Mouse (Mus musculus) cerebellum, postnatal 25 days (tissue): ENCODE data around the gene Palm3.
"Not testable (repeated sequence)": the region's sequence is repeated elsewhere in the genome, so short reads cannot be mapped to it uniquely, and the experiment has no call there.

Source experiments
- DNase-seq, 2 experiments: peaks; one replicate each; pipeline ENCODE4 v3.0.0; 2021; ENCODE audit warnings: mixed read lengths in 2 of 2

The Palm3 gene

GRCm38 (mm10) chr8:83998231-83999056, 22.8 kb upstream of the Palm3 start:
- DNase-seq: peak; percentile 68 to 69

GRCm38 (mm10) chr8:83999057-83999705, 22.1 kb upstream of the Palm3 start:
- peak in 1 of 2 experiments; percentile 49 for DNase-seq

- DNase-seq: no peak
Measured at GRCm38 (mm10) chr8:83999825-84000224, 21.4 kb upstream of the Palm3 start.

- no peak for DNase-seq
Measured at GRCm38 (mm10) chr8:84001281-84002000, 19.8 kb upstream of the Palm3 start, which contains the start of gene 1700067K01Rik. TSS of gene 1700067K01Rik (plus strand) at chr8:84001502.

GRCm38 (mm10) chr8:84002957-84003611, 18.2 kb upstream of the Palm3 start:
- no peak for DNase-seq

- no peak for DNase-seq
Measured at GRCm38 (mm10) chr8:84003612-84004246, 17.5 kb upstream of the Palm3 start.

GRCm38 (mm10) chr8:84004533-84005201, 16.6 kb upstream of the Palm3 start:
- DNase-seq: peak; percentile 94 to 96

- DNase-seq: not testable (repeated sequence)
Measured at GRCm38 (mm10) chr8:84005502-84005901, 15.8 kb upstream of the Palm3 start.

- no peak for DNase-seq
Measured at GRCm38 (mm10) chr8:84008362-84008761, 12.9 kb upstream of the Palm3 start.

- DNase-seq: peak; percentile 88 to 93
Measured at GRCm38 (mm10) chr8:84009876-84010275, 11.4 kb upstream of the Palm3 start.

GRCm38 (mm10) chr8:84010625-84011611, 10.4 kb upstream of the Palm3 start:
- DNase-seq: peak; percentile 79 to 90

GRCm38 (mm10) chr8:84011705-84012498, 9.4 kb upstream of the Palm3 start, which contains the start of gene 2210011C24Rik:
TSS of gene 2210011C24Rik (minus strand) at chr8:84012171.
- DNase-seq: peak in 1 of 2 experiments; percentile 37

GRCm38 (mm10) chr8:84012499-84013165, 8.6 kb upstream of the Palm3 start:
- DNase-seq: no peak

GRCm38 (mm10) chr8:84015833-84016232, 5.4 kb upstream of the Palm3 start:
- DNase-seq: no peak

- no peak for DNase-seq
Measured at GRCm38 (mm10) chr8:84019738-84020137, 1.5 kb upstream of the Palm3 start.

- DNase-seq: no peak
Measured at GRCm38 (mm10) chr8:84021569-84021968, 298 bp downstream of the Palm3 start.

- no peak for DNase-seq
Measured at GRCm38 (mm10) chr8:84023085-84023484, 1.8 kb downstream of the Palm3 start.

GRCm38 (mm10) chr8:84023631-84024030, 2.4 kb downstream of the Palm3 start:
- no peak for DNase-seq

- DNase-seq: peak; percentile 51 to 66
Measured at GRCm38 (mm10) chr8:84024171-84024570, 2.9 kb downstream of the Palm3 start.
